Mouse (Mus musculus) testis, adult 2 months (tissue): Measurements from ENCODE around the gene Ubxn7. TPM values are rescaled to one million over a fixed set of nuclear protein-coding genes. Genes with fewer than 3 reads are reported as not detected.

Source experiments
- H3K27ac ChIP-seq: fragments of 200-500 bp; 2 replicates; pipeline ENCODE4 v1.5.1; 2012; ENCODE audit warnings: low read depth, low read length; ENCODE audit not compliant: control insufficient read depth, insufficient read depth
- H3K27me3 ChIP-seq: fragments of 200-500 bp; 2 replicates; pipeline ENCODE4 v1.6.1; 2012; ENCODE audit warnings: mild to moderate bottlenecking, low read length, moderate library complexity; ENCODE audit not compliant: control insufficient read depth, insufficient read depth
- H3K36me3 ChIP-seq: fragments of 200-500 bp; 2 replicates; pipeline ENCODE4 v1.6.1; 2012; ENCODE audit warnings: mild to moderate bottlenecking, low read length; ENCODE audit not compliant: control insufficient read depth, insufficient read depth
- H3K4me1 ChIP-seq: fragments of 200-500 bp; 2 replicates; pipeline ENCODE4 v1.6.1; 2012; ENCODE audit warnings: low read length; ENCODE audit not compliant: control insufficient read depth, insufficient read depth
- H3K4me3 ChIP-seq: fragments of 200-500 bp; 2 replicates; pipeline ENCODE4 v1.5.1; 2012; ENCODE audit warnings: low read depth, mild to moderate bottlenecking, low read length, moderate library complexity, mixed read lengths; ENCODE audit not compliant: control insufficient read depth
- CTCF ChIP-seq: fragments of 200-500 bp; IDR thresholded peaks from 2 replicates; pipeline ENCODE4 v1.5.1; 2012; ENCODE audit warnings: low read depth, mild to moderate bottlenecking, inconsistent platforms, low read length, moderate library complexity; ENCODE audit not compliant: control insufficient read depth, insufficient read depth, insufficient replicate concordance
- POLR2A ChIP-seq: fragments of 200-500 bp; IDR thresholded peaks from 2 replicates; pipeline ENCODE4 v1.6.1; 2012; ENCODE audit warnings: low read depth, mild to moderate bottlenecking, inconsistent platforms, low read length, moderate library complexity; ENCODE audit not compliant: control insufficient read depth
- polyA plus RNA-seq: library from polyadenylated mRNA; depleted of rRNA; stranded (reverse); fragments of >200 nt; gene quantifications from 2 replicates; pipeline ENCODE4 v1.2.3, GENCODE M21; 2012; rRNA removed

Gene Ubxn7
- polyA plus RNA-seq, 1 experiment: 13.4 TPM

- Histone ChIP-seq H3K4me3 (no peak overlapping the region), H3K36me3 (no peaks in the 10 kb centered on the region), H3K27ac (no peak overlapping the region), H3K4me1 (no peaks in the 10 kb centered on the region; the same call in 1 of the 2 replicates), H3K27me3 (no peaks in the 10 kb centered on the region)
- TF ChIP-seq CTCF: no peak
- TF ChIP-seq POLR2A: no peak
Observed at GRCm38 (mm10) chr16:32434066-32434465, 102.0 kb downstream of the Ubxn7 start.

DNA sequence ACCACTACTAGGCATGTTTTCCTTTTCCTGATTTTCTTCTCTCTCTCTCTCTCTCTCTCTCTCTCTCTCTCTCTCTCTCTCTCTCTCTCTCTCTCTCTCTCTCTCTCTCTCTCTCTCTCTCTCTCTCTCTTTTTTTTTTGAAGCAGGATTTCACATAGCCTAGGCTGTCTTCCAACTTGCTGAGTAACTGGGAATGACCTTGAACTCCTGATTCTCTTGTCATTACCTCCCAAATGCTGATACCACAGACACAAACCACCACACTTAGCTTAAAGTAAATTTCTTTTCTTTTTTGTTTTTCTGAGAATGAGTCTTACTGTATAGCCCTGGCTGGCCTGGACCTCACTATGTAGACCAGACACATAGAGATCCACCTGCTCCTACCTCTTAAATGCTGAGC, 102.6 kb downstream of the Ubxn7 start:
- H3K4me3 ChIP-seq: no peak overlapping the region
- H3K27me3 ChIP-seq: no peaks in the 10 kb centered on the region
- H3K4me1 ChIP-seq: no peaks in the 10 kb centered on the region; the same call in 1 of the 2 replicates
- no peaks in the 10 kb centered on the region for H3K36me3 ChIP-seq
- no peak overlapping the region for H3K27ac ChIP-seq
- no peak for TF ChIP-seq CTCF
- TF ChIP-seq POLR2A: no peak

GRCm38 (mm10) chr16:32436657-32437056, 104.6 kb downstream of the Ubxn7 start:
- no peaks in the 10 kb centered on the region for H3K36me3 ChIP-seq
- no peak overlapping the region for H3K4me3 ChIP-seq
- no peak overlapping the region for H3K27ac ChIP-seq
- H3K27me3 ChIP-seq: no peaks in the 10 kb centered on the region
- no peak for TF ChIP-seq POLR2A
- no peak for TF ChIP-seq CTCF
- H3K4me1 ChIP-seq: no peaks in the 10 kb centered on the region; the same call in 1 of the 2 replicates

DNA sequence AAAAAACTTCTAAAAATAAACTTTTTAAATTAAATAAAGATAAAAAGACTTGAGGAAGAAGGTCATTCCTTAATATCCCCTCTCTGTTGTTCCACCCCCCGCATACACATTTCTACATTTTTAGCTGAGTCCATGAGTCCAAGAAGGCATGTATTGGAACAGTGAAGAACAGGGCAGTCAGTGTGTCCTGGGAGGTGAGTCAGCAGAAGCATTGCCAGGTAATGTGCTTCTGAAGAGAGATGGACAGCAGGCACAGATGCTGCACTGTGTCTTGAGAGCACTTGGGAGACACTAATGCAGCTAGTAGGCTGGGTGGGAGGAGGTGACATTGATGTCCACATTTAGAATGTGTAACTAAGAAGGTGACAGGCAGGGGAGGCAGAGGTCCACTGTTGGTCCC, 105.2 kb downstream of the Ubxn7 start:
- no peak overlapping the region for H3K4me3 ChIP-seq
- H3K27ac ChIP-seq: no peak overlapping the region
- no peaks in the 10 kb centered on the region for H3K36me3 ChIP-seq
- no peaks in the 10 kb centered on the region for H3K27me3 ChIP-seq
- TF ChIP-seq CTCF (no peak), POLR2A (no peak)
- H3K4me1 ChIP-seq: no peaks in the 10 kb centered on the region; the same call in 1 of the 2 replicates

DNA sequence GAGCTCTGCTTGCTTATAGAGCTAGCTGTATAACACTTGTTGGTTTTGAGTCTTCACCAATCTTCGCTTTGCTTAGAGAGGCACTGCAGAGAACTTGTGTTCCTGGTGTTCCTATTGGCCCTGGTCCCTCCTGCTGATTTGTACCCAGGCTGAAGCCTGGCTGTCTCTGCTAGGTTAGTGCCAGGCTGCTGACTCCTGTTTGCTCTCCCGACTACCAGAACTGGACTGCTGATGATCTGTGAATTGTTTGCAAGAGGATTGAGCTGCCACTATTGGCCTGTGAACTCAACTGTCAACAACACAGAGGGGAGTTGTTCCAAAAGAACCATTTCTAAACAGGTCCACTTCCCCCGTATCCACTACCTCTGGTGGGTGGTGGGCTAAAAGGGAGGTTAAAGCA, 109.4 kb downstream of the Ubxn7 start:
- TF ChIP-seq CTCF: no peak
- no peak for TF ChIP-seq POLR2A
- Histone ChIP-seq H3K27me3 (no peaks in the 10 kb centered on the region), H3K27ac (no peak overlapping the region), H3K4me1 (no peaks in the 10 kb centered on the region; the same call in 1 of the 2 replicates), H3K4me3 (no peak overlapping the region), H3K36me3 (no peaks in the 10 kb centered on the region)

Other genes starting within 250 kb of the Ubxn7 start
- 7.6 and 8.5 TPM in 2 replicates for gene Pigx, start 232.5 kb upstream of the Ubxn7 start, polyA plus RNA-seq
- 33.5 and 33.9 TPM in 2 replicates for gene Cep19, start 232.5 kb upstream of the Ubxn7 start, polyA plus RNA-seq
- 4.1 and 4.5 TPM in 2 replicates for gene Nrros, start 166.7 kb upstream of the Ubxn7 start, polyA plus RNA-seq
- 1.6 and 1.9 TPM in 2 replicates for gene Bex6, start 152.4 kb upstream of the Ubxn7 start, polyA plus RNA-seq
- gene Fbxo45, start 85.1 kb upstream of the Ubxn7 start, polyA plus RNA-seq: 3.7 and 4.8 TPM in 2 replicates
- 35.2 and 39.4 TPM in 2 replicates for gene Wdr53, start 85.0 kb upstream of the Ubxn7 start, polyA plus RNA-seq
- gene Smco1, start 60.8 kb upstream of the Ubxn7 start, polyA plus RNA-seq: 0.14 and 0.21 TPM in 2 replicates
- gene Rnf168, start 54.8 kb upstream of the Ubxn7 start, polyA plus RNA-seq: 16.9 and 17.9 TPM in 2 replicates
- 4.0 and 4.4 TPM in 2 replicates for gene Tm4sf19, start 68.2 kb downstream of the Ubxn7 start, polyA plus RNA-seq
- 169 and 187 TPM in 2 replicates for gene Tctex1d2, start 87.4 kb downstream of the Ubxn7 start, polyA plus RNA-seq
- 83.0 and 83.7 TPM in 2 replicates for gene Pcyt1a, start 98.7 kb downstream of the Ubxn7 start, polyA plus RNA-seq
- gene Slc51a, start 155.6 kb downstream of the Ubxn7 start, polyA plus RNA-seq: 0.49 and 0.87 TPM in 2 replicates
- 218 and 242 TPM in 2 replicates for gene Zdhhc19, start 164.0 kb downstream of the Ubxn7 start, polyA plus RNA-seq